Mouse (Mus musculus) embryonic facial prominence, embryonic 11.5 days (tissue): ENCODE results near the gene Supt5. TPM values are rescaled to one million over a fixed set of nuclear protein-coding genes. Genes with fewer than 3 reads are reported as not detected.

ENCODE experiments used
- ATAC-seq: fragments of 200-750 bp; cut with Nextera tagmentation; replicated peaks from 2 replicates; pipeline ENCODE4 v1.8.0; 2017; ENCODE audit warnings: low read depth; ENCODE audit not compliant: insufficient number of reproducible peaks, low FRiP score, low TSS enrichment
- DNase-seq: peaks from one replicate; pipeline ENCODE4 v3.0.0-alpha.2; 2015; ENCODE audit warnings: low spot score
- H3K27ac ChIP-seq: fragments of 300-500 bp; sonication (generic); replicated peaks from 2 replicates; pipeline ENCODE4 v1.5.1; 2014; ENCODE audit warnings: mild to moderate bottlenecking, low read depth, low read length, control low read depth
- H3K27me3 ChIP-seq: fragments of 300-500 bp; sonication (generic); 2 replicates; pipeline ENCODE4 v1.6.1; 2014; ENCODE audit warnings: mild to moderate bottlenecking, low read length, moderate library complexity, mixed read lengths; ENCODE audit not compliant: control insufficient read depth, insufficient read depth
- H3K36me3 ChIP-seq: fragments of 300-500 bp; sonication (generic); replicated peaks from 2 replicates; pipeline ENCODE4 v1.6.1; 2014; ENCODE audit warnings: low read depth, mild to moderate bottlenecking, low read length, moderate library complexity, mixed read lengths; ENCODE audit not compliant: control insufficient read depth, insufficient read depth
- H3K4me1 ChIP-seq: fragments of 300-500 bp; sonication (generic); 2 replicates; pipeline ENCODE4 v1.6.1; 2014; ENCODE audit warnings: low read length, mixed read lengths; ENCODE audit not compliant: control insufficient read depth, insufficient read depth
- H3K4me2 ChIP-seq: fragments of 300-500 bp; sonication (generic); 2 replicates; pipeline ENCODE4 v1.6.1; 2014; ENCODE audit warnings: low read depth, mild to moderate bottlenecking, control low read depth, low read length, moderate library complexity
- H3K4me3 ChIP-seq: fragments of 300-500 bp; sonication (generic); 2 replicates; pipeline ENCODE4 v1.5.1; 2014; ENCODE audit warnings: low read depth, low read length, control low read depth
- H3K9ac ChIP-seq: fragments of 300-500 bp; sonication (generic); replicated peaks from 2 replicates; pipeline ENCODE4 v1.6.1; 2014; ENCODE audit warnings: mild to moderate bottlenecking, control low read depth, low read length
- H3K9me3 ChIP-seq: fragments of 300-500 bp; sonication (generic); replicated peaks from 2 replicates; pipeline ENCODE4 v1.6.1; 2016; ENCODE audit warnings: mild to moderate bottlenecking, low read length, inconsistent platforms, mixed read lengths; ENCODE audit not compliant: control insufficient read depth
- WGBS: fragments of 180-500 bp; shearing (Covaris S2); extraction: QIAGEN DNeasy Blood & Tissue Kit; methylation state at CpG from one replicate; pipeline ENCODE4 v1.1.7; 2014; 5-methylcytosine and 5-hydroxymethylcytosine counted together
- polyA plus RNA-seq: library from polyadenylated mRNA; unstranded; fragments of >200 nt; fragmentation: Nextera tagmentation; extraction: Ambion mirVana; gene quantifications from 2 replicates; pipeline ENCODE4 v1.2.1, GENCODE M21; 2014

Gene Supt5
- polyA plus RNA-seq, 1 experiment from 2014 or later = 73.9 TPM

DNA sequence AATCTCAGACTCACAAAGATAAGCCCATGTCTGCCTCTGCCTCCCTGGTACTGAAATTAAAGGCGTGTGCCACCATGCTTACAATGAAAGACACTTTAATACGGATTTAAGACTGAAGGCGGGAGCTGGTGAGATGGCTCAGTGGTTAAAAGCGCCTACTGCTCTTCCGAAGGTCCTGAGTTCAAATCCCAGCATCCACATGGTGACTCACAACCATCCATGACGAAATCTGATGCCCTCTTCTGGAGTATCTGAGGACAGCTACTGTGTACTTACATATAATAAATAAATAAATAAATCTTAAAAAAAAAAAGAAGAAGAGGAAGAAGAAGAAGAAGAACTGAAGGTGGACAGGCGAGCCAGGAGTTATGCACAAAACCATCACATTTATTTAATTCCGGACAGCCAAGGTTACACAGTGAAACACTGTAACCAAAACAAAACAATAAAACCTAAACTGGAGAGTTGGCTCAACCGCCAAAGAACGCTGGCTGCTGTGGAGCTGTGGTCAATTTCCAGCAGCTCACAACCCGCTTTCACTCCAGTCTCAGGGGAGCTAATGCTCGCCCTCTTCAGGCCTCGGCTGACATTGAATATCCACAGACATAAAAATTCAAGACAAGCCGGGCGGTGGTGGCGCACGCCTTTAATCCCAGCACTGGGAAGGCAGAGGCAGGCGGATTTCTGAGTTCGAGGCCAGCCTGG is 819 bp upstream of the Supt5 start:
- ATAC-seq (no peak), DNase-seq (peak; percentile 51)
- H3K27me3 ChIP-seq = no peaks in the 10 kb centered on the region

DNA sequence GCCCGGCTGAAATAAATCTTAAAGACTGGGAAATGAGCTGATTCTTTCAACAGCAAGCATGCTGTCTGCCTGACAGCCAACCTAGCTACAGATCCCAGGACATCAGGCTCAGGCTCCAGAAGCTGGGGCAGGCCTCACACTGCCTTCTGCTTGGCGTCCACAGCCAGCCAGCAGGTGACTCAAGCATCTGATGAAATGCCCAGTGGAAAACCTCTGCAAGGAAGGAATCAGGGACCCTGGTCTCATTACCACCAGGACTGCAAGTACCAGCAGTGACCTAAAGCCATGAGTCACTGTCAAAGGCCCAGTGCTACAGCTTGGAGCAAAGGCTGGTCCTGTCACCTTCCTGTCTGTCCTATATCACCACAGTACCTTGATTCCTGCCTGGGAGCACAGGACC is 3.1 kb downstream of the Supt5 start:
- H3K9ac ChIP-seq = no peak overlapping the region
- no peak overlapping the region for H3K4me3 ChIP-seq
- WGBS = 86% methylated on average over 2 of the region's 2 CpGs
- no peaks in the 10 kb centered on the region for H3K27me3 ChIP-seq
- H3K9me3 ChIP-seq = no peaks in the 10 kb centered on the region
- no peak for ATAC-seq
- no peaks in the 10 kb centered on the region for H3K4me1 ChIP-seq
- no peak overlapping the region for H3K27ac ChIP-seq
- H3K4me2 ChIP-seq = no peak overlapping the region
- no peaks in the 10 kb centered on the region; the same call in 1 of the 2 replicates for H3K36me3 ChIP-seq
- no peak for DNase-seq

More for the DNA sequence above, 819 bp upstream of the Supt5 start:
- Histone ChIP-seq H3K4me1 (no peaks in the 10 kb centered on the region), H3K27ac (peak overlapping the region; percentile 52; the same call in 1 of the 2 replicates), H3K9ac (peak overlapping the region; percentile 94), H3K4me3 (peak overlapping the region; percentile 95), H3K36me3 (no peaks in the 10 kb centered on the region), H3K9me3 (no peaks in the 10 kb centered on the region), H3K4me2 (peak overlapping the region; percentile 38)
- 77% methylated on average over 19 of the region's 19 CpGs for WGBS

DNA sequence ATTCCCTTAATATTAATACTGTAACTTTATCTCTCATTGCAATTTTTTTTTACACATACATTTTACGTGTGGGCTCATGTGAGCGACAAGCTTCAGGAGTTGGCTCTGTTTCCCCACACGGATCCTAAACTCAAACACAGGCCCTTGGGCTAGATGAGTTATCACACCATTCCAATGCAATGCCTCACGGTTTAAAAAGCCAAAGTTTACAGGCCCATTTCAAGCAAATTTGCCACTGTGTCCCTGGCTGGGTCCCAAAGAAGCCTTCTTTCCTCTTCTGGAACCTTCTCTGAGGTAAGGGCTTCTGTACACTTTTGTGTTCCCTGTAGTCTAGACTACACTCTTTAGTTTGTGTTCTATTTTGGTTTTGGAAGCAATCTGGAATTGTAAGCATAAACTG is 4.0 kb downstream of the Supt5 start:
- ATAC-seq (no peak), DNase-seq (no peak)
- Histone ChIP-seq H3K27me3 (no peaks in the 10 kb centered on the region), H3K4me2 (no peak overlapping the region), H3K4me1 (no peaks in the 10 kb centered on the region), H3K9me3 (no peaks in the 10 kb centered on the region), H3K9ac (no peak overlapping the region), H3K4me3 (no peak overlapping the region), H3K27ac (no peak overlapping the region), H3K36me3 (peaks cover 3% of the 10 kb centered on the region)
- WGBS = 91% methylated on average over 4 of the region's 4 CpGs

DNA sequence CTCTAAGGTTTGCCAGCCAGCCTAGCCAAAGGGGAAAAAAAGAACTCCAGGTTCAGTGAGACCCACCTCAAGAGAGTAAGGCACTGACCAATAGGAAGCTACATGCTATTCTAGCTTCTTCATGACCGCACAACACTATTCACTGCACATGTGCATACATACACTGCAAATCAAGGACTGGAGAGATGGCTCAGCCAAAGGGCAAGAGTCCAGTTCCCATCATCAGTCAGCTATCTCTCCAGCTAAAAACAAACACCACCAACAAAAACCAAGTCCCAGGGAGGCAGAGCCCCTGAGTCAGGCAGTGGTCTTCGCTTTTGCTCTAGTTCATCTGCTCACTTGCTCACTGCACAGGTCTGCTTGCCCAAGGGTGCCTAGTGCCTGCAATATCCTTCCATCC is 10.3 kb downstream of the Supt5 start:
- H3K4me2 ChIP-seq = no peak overlapping the region
- H3K27ac ChIP-seq = no peak overlapping the region
- DNase-seq = no peak
- H3K27me3 ChIP-seq = no peaks in the 10 kb centered on the region
- WGBS = 98% methylated on average over 2 of the region's 2 CpGs
- peaks cover 26% of the 10 kb centered on the region for H3K36me3 ChIP-seq
- no peak overlapping the region for H3K4me3 ChIP-seq
- ATAC-seq = no peak
- H3K4me1 ChIP-seq = no peaks in the 10 kb centered on the region
- H3K9me3 ChIP-seq = no peaks in the 10 kb centered on the region
- H3K9ac ChIP-seq = no peak overlapping the region

DNA sequence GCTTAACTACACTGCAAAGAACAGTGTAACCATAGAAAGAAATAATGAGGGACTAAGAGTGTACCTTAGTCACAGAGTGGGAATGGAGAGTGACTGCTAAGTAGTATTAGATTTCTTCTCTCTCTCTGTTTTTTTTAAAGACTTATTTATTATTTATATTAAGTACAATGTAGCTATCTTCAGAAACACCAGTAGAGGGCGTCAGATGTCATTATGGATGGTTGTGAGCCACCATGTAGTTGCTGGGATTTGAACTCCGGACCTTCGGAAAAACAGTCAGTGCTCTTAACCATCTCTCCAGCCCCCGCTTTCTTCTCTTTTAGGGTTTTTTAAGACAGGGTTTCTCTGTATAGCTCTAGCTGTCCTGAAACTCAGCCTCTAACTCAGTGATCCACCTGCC is 12.1 kb downstream of the Supt5 start:
- no peaks in the 10 kb centered on the region for H3K27me3 ChIP-seq
- H3K9ac ChIP-seq = no peak overlapping the region
- ATAC-seq = no peak
- H3K36me3 ChIP-seq = peaks cover 39% of the 10 kb centered on the region
- no peaks in the 10 kb centered on the region for H3K4me1 ChIP-seq
- H3K9me3 ChIP-seq = no peaks in the 10 kb centered on the region
- DNase-seq = peak; percentile 19
- H3K4me2 ChIP-seq = no peak overlapping the region
- no peak overlapping the region for H3K27ac ChIP-seq
- H3K4me3 ChIP-seq = no peak overlapping the region
- WGBS = 79% methylated on average over 4 of the region's 4 CpGs

DNA sequence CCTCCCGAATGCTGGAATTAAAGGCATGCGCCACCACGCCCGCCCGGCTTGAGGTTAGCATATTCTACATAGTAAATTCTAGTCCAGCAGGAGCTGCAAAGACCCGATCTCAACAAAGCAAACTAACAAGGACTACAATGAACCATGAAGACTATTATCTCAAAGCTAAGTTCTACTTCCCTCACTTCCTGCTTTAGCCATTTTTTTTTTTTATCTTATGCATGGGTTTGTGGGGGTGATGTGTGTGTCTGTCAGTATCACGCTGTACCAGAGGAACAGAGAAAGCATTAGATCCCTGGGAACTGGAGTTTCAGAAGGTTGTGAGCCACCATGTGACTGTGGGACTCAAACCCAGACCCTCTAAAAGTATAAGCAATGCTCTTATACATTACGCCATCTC is 13.3 kb downstream of the Supt5 start:
- H3K27me3 ChIP-seq = no peaks in the 10 kb centered on the region
- H3K4me3 ChIP-seq = no peak overlapping the region
- 94% methylated on average over 8 of the region's 8 CpGs for WGBS
- H3K4me1 ChIP-seq = no peaks in the 10 kb centered on the region
- H3K4me2 ChIP-seq = no peak overlapping the region
- no peak for DNase-seq
- no peak overlapping the region for H3K27ac ChIP-seq
- no peak for ATAC-seq
- no peak overlapping the region for H3K9ac ChIP-seq
- no peaks in the 10 kb centered on the region for H3K9me3 ChIP-seq
- H3K36me3 ChIP-seq = peaks cover 38% of the 10 kb centered on the region

DNA sequence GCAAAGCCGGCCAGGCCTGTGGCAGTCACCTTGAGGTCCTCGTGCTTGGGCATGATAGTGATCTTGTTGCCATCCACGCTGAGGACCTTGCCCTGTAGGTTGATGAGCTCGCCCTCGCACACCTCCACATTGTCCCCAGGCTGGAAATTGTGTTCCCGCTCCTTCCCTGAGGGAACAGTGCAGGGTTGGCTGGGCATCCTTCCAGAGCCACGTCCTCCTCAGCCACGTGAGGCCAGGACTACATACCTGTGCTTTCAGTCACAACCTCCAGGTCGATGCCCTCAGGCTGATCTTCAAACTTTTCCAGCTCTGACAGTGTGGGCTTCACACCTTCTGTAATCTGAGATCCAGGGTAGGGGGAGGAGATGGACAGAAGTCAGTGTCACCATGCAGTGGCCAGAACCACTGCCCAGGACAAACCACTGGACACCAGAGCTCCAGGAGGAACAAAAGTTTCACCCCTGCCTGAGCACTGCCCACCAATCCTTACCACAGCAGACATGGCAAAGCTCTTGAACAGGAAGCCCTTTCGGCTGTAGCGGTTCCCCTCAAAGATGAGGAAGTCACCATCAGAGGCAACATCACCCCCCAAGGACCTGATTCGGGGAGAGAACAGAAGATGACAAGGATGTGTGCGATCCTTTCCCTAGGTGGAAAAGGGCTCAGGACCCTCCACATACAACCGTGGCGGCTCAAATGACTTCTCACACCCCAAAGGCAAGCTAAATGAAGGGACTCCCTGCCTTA is 16.4 kb downstream of the Supt5 start:
- H3K36me3 ChIP-seq = peaks cover 45% of the 10 kb centered on the region
- no peaks in the 10 kb centered on the region for H3K4me1 ChIP-seq
- H3K4me3 ChIP-seq = no peak overlapping the region
- no peak overlapping the region for H3K9ac ChIP-seq
- ATAC-seq (no peak), DNase-seq (no peak)
- WGBS = 94% methylated on average over 15 of the region's 15 CpGs
- no peak overlapping the region for H3K27ac ChIP-seq
- H3K4me2 ChIP-seq = no peak overlapping the region
- no peaks in the 10 kb centered on the region for H3K9me3 ChIP-seq
- H3K27me3 ChIP-seq = no peaks in the 10 kb centered on the region

DNA sequence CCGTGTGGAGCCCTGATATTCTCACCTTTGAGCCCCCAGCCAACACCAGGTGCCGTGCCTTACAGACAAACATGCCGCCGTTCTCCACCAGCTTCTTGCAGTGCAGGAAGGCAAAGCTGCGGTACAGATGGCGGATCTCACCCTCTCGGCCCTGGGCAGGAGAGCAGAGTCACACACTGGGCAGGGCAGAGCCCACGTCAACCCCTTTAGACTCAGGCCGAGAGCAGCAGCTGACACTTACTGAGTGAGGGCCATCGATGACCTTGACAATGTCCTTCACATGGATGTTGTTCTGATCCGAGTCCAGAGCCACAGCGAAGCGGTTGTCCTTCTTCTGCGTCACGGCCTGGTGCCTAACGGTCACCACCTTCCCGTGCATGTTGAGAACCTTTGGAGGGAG is 19.8 kb downstream of the Supt5 start:
- Histone ChIP-seq H3K9me3 (no peaks in the 10 kb centered on the region), H3K4me3 (no peak overlapping the region), H3K36me3 (peaks cover 51% of the 10 kb centered on the region), H3K4me1 (no peaks in the 10 kb centered on the region), H3K9ac (no peak overlapping the region), H3K27me3 (no peaks in the 10 kb centered on the region), H3K27ac (no peak overlapping the region), H3K4me2 (no peak overlapping the region)
- no peak for ATAC-seq
- no peak for DNase-seq
- 95% methylated on average over 17 of the region's 17 CpGs for WGBS
